In genomic region chr6:23249053-23249401, GRCm38 (mm10) we compare ENCODE assay signal across 10 mouse cellular contexts. TPM values are rescaled to one million over a fixed set of nuclear protein-coding genes. Genes with fewer than 3 reads are reported as not detected.
DNase-seq lines count a peak whose midpoint lies in the region; ATAC-seq lines count a peak whose summit lies in the region.
"Had no signal": no experiment of that assay in that cellular context is flagged by ENCODE, and none has a peak within 500 bp of the region (broad histone marks: within the 10 kb centered on the region; RNA-seq: fewer than 3 reads in every experiment).

No protein-coding gene starts in this region.

- WGBS in kidney, embryonic 15.5 days, result under 1% methylated on average over 24 of the region's 24 CpGs
- WGBS in embryonic facial prominence, embryonic 14.5 days, result 0% methylated on average over 16 of the region's 24 CpGs
- under 1% methylated on average over 24 of the region's 24 CpGs for WGBS in limb, embryonic 10.5 days
- WGBS in neural tube, embryonic 15.5 days, result 0% methylated on average over 24 of the region's 24 CpGs

- H3K9me3 ChIP-seq in kidney, embryonic 15.5 days (replicated peaks), result no peaks in the 10 kb centered on the region
- no peaks in the 10 kb centered on the region for H3K9me3 ChIP-seq in embryonic facial prominence, embryonic 14.5 days (ENCODE audit: control insufficient read depth, low read length)
- no peaks in the 10 kb centered on the region for H3K9me3 ChIP-seq in limb, embryonic 10.5 days (replicated peaks)
- H3K9me3 ChIP-seq in neural tube, embryonic 15.5 days (replicated peaks), result 0 out of 2 replicates have a peak, but pooled peaks cover 3% of the 10 kb centered on the region

- H3K27me3 ChIP-seq in kidney, embryonic 15.5 days, result peaks cover 92% of the 10 kb centered on the region
- H3K27me3 ChIP-seq in embryonic facial prominence, embryonic 14.5 days (replicated peaks; ENCODE audit: control insufficient read depth, insufficient read depth, low read length), result peaks cover 92% of the 10 kb centered on the region
- peaks cover 98% of the 10 kb centered on the region for H3K27me3 ChIP-seq in limb, embryonic 10.5 days (ENCODE audit: low read depth, poor library complexity, severe bottlenecking)
- peaks cover 79% of the 10 kb centered on the region for H3K27me3 ChIP-seq in neural tube, embryonic 15.5 days (replicated peaks)

- peaks cover 34% of the 10 kb centered on the region for H3K4me1 ChIP-seq in kidney, embryonic 15.5 days
- H3K4me1 ChIP-seq in embryonic facial prominence, embryonic 14.5 days (ENCODE audit: control insufficient read depth, insufficient read depth, low read length), result peaks cover 16% of the 10 kb centered on the region; the same call in 1 of the 2 replicates
- H3K4me1 ChIP-seq in limb, embryonic 10.5 days, result peaks cover 35% of the 10 kb centered on the region
- peaks cover 25% of the 10 kb centered on the region for H3K4me1 ChIP-seq in neural tube, embryonic 15.5 days

- peak overlapping the region; percentile 66 for H3K4me2 ChIP-seq in kidney, embryonic 15.5 days
- H3K4me2 ChIP-seq in embryonic facial prominence, embryonic 14.5 days (ENCODE audit: low read depth, low read length), result peak overlapping the region; percentile 68
- peak overlapping the region; percentile 64 for H3K4me2 ChIP-seq in neural tube, embryonic 15.5 days

- H3K9ac ChIP-seq in kidney, embryonic 15.5 days, result no peak overlapping the region
- peak overlapping the region; percentile 54; the same call in 1 of the 2 replicates for H3K9ac ChIP-seq in embryonic facial prominence, embryonic 14.5 days (ENCODE audit: low read depth, low read length)
- H3K9ac ChIP-seq in neural tube, embryonic 15.5 days (replicated peaks), result no peak overlapping the region
- H3K9ac ChIP-seq: liver, embryonic 14.5 days had no signal

- DNase-seq in kidney, adult 18-20 months, result no peak
- DNase-seq in embryonic facial prominence, embryonic 14.5 days (ENCODE audit: low spot score), result no peak
- peak; percentile 62 for DNase-seq in limb, embryonic 10.5 days (ENCODE audit: low spot score)
- no peak for DNase-seq in c-Kit-positive CD71-positive TER-119-positive erythroid progenitor cells, embryonic 14.5 days (ENCODE audit: low spot score)
- DNase-seq in left cerebral cortex, adult 11 months (ENCODE audit: low spot score), result no peak
- no peak for DNase-seq in right cerebral cortex, postnatal 25 days
- DNase-seq: cerebellum, adult 11-12 months had no signal

- H3K4me3 ChIP-seq in kidney, embryonic 15.5 days (replicated peaks), result peak overlapping the region; percentile 39
- peak overlapping the region; percentile 45 for H3K4me3 ChIP-seq in embryonic facial prominence, embryonic 14.5 days (ENCODE audit: low read depth, low read length)
- H3K4me3 ChIP-seq in limb, embryonic 10.5 days, result peak overlapping the region; percentile 52
- H3K4me3 ChIP-seq in neural tube, embryonic 15.5 days (replicated peaks), result peak overlapping the region; percentile 34; the same call in 1 of the 2 replicates

- H3K27ac ChIP-seq in kidney, embryonic 15.5 days, result no peak overlapping the region
- H3K27ac ChIP-seq in embryonic facial prominence, embryonic 14.5 days (replicated peaks; ENCODE audit: low read depth, low read length), result no peak overlapping the region
- 0 out of 2 replicates have a peak overlapping the region, but pooled peaks have one; percentile 10 for H3K27ac ChIP-seq in limb, embryonic 10.5 days
- no peak overlapping the region for H3K27ac ChIP-seq in neural tube, embryonic 15.5 days (replicated peaks)
- H3K27ac ChIP-seq: liver, embryonic 14.5 days had no signal

- ATAC-seq in kidney, embryonic 15.5 days (replicated peaks; ENCODE audit: low FRiP score), result no peak; the same call in 1 of the 2 replicates
- no peak for ATAC-seq in embryonic facial prominence, embryonic 14.5 days (ENCODE audit: low read depth)
- no peak for ATAC-seq in neural tube, embryonic 15.5 days (ENCODE audit: low FRiP score)

- H3K36me3 ChIP-seq in kidney, embryonic 15.5 days, result no peaks in the 10 kb centered on the region
- H3K36me3 ChIP-seq in embryonic facial prominence, embryonic 14.5 days (ENCODE audit: control insufficient read depth, insufficient read depth, low read length), result no peaks in the 10 kb centered on the region
- H3K36me3 ChIP-seq in limb, embryonic 10.5 days, result no peaks in the 10 kb centered on the region
- H3K36me3 ChIP-seq in neural tube, embryonic 15.5 days, result no peaks in the 10 kb centered on the region

RNA-seq across cellular contexts. Expression of gene Fezf1, which starts 0.9 kb away (rescaled TPM):
- polyA plus RNA-seq in kidney, embryonic 15.5 days (2015; fragmentation: Nextera tagmentation; extraction: Ambion mirVana), result not detected in 2 replicates
- 4.5 and 4.9 TPM in 2 replicates for polyA plus RNA-seq in embryonic facial prominence, embryonic 14.5 days (2014; fragmentation: Nextera tagmentation; extraction: Ambion mirVana)
- polyA plus RNA-seq in limb, embryonic 10.5 days (2016; fragmentation: Nextera tagmentation; extraction: Ambion mirVana), result not detected in 2 replicates
- polyA plus RNA-seq in neural tube, embryonic 15.5 days (2015; fragmentation: Nextera tagmentation; extraction: Ambion mirVana), result not detected in 2 replicates
- polyA plus RNA-seq: liver, embryonic 14.5 days had no signal
